Mouse (Mus musculus) right cerebral cortex, adult 2 months (tissue): ENCODE results near the gene Tmem47.

ENCODE experiments used
- DNase-seq, 2 experiments: peaks; one replicate each; pipeline ENCODE4 v3.0.0; 2021 to 2022; ENCODE audit warnings: low spot score in 2 of 2

Gene Tmem47

DNA sequence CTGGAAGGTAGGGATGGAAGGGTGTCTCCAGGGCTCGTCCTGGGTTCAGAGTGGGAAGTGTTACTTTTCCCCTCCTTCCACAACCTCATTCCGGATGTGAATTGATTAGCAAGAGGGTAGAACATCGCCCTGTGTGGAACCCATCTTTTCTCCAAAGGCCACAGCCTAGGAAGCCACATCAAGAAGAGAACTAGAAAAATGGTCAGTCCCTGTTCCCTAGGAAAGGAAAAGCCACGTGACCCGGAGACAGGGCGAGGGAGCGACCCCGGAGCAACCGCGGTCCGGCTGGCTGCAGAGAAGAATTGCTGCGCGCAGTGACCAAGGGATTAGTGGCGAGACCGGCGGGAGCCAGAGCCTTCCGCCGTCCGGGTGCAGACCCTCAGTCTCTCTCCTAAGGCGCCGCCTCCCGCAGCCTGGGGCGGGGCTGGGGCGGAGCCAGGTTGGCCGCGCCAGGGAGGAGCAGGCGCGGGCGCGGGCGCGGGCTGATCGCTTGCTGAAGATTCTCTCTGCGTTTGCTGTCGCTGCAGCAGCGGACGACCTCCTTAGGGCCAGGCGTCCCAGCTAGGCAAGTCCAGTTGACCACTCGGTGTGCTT, at the start of gene Tmem47:
Gene Tmem47, plus strand, starts transcription at position 489 of the 594 bp plus-strand sequence.
- peak; percentile 54 to 57 for DNase-seq

DNA sequence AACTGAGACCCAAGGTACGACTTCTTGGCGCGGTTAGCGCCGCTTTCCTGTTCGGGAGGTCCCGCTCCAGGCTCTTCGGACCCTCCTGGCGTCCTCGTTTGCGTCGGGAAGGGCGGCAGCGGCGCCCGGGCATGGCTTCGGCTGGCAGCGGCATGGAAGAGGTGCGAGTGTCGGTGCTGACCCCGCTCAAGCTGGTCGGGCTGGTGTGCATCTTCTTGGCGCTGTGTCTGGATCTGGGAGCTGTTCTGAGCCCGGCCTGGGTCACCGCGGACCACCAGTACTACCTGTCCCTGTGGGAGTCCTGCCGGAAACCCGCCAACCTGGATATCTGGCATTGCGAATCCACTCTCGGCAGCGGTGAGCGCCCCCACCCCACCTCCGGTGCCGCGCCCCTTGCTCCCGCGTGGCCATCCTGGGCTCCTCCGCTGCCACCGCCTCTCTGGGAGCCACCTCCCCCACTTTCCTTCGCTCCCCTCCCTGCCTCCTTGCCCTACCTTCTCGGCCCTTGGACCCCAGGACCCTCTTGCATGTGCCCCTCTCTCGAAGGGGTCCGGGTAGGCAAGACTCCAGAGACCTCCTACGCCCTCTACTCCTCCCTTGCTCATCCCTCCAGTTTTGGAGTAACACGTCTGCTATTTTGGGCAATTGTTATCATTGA, 435 bp downstream of the Tmem47 start:
- peak in 1 of 2 experiments; percentile 7 for DNase-seq

DNA sequence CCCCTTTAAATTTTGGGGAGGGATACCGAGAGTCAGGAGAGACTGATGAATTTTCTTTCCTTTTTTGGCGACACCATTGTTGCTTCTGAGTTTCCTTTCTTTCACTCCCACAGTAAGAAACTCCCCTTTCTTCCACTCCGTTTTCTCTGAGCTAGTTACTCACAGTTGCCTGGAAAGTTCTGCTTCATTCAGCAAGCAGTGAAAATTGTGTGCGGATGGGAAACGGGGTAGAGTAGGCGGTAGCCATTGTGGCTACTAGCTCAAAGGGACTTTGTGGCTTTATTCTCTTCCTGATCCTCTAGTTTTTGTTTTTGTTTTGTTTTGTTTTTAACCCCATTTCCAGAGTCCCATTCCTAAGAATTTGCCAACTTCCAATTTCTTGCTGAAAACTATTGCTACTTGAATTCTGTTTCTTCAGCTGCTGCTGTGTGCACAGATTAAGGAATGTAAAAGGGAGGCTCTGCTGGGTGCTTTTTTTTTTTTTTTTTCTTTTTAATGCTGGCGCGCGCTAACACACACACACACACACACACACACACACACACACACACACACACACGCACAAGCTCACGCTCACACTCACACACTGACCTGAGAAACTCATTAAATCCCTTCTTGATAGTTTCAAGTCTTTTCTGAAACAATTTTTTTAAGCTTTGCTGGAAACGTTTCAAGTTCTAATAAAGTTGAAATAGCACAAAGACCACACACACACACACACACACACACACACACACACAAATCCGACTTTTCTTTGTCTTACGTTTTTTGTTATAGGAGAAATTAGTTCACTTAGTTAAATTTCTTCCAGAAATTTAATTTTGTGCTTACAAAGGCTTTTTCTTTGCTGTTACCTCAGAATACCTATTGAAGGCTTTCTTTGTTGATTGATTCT, 1.5 kb downstream of the Tmem47 start:
- DNase-seq = peak in 1 of 2 experiments; percentile 11

DNA sequence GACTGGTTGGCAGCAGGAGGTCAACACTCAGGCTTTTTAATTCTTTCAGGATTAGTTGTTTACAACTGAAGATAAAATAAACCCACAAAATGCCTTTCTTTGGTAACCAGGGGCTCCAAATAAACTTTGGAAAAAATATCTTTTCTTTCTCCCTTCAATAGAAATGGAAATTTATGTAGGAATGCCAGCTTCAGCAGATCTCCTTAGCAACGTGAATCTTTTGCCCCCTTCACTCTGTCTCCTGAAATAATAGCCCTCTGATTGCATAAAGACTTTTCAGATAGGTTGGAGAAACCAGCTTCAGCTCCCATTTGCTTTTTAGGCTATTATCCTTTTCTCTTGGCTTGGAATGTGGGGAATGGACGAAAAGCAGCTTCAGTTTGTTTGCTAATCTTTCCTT, 2.2 kb downstream of the Tmem47 start:
- no peak for DNase-seq

DNA sequence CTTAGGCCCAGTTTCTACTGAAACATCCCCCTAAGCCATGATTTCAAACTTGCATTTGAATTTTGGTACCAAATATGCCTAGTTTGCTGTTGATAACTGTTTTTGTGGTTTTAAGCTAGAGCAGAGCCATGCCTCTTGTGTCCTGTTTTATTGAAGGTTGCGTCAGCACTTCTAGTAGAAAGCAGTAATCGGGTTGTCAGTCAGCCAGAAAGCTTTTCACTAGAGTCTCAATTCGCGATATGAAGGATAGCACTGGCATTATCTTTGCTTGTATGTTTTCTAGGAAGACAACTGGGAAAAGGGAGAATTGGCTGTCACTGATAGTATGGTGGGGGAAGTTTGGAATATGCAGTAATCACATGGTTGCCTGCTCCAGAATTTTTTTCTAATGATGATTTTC, 3.3 kb downstream of the Tmem47 start:
- no peak for DNase-seq

DNA sequence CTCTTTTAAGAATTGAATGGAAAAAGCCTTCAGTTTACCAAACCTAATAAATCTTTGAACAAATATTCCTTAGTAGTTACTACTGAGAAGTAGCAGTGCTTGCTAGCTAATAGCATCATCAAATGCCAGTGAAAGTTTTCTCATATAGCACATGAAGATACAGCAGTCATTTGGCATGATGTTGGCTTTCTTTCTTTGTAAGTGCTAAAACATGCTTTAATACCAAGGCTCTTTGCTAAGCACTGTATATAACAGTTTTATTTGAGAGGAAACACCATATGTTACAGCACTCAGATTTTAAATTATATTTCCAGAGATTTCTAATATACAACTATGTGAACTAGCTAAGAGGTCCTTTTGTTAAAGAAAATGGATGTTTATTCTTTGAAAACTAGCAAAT, 8.0 kb downstream of the Tmem47 start:
- DNase-seq = no peak

DNA sequence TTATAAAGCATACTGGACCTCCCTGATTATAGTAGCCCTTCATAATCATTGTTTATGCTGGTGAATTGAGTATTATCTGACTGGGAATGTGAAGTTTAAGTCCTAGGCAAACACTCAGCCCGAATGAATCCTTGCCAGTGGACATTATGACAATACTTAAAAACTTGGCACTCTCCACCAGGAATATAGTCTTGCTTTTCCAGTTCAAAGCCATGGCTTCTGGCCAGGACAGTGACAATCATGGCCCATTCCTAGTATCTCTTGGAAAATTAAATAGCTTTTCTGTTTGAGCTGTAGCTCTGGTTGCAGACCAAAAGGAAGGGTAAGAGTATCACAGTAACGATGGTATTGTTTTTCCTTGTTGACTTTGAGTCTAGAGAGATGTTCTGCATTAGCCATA, 10.5 kb downstream of the Tmem47 start:
- DNase-seq = no peak

DNA sequence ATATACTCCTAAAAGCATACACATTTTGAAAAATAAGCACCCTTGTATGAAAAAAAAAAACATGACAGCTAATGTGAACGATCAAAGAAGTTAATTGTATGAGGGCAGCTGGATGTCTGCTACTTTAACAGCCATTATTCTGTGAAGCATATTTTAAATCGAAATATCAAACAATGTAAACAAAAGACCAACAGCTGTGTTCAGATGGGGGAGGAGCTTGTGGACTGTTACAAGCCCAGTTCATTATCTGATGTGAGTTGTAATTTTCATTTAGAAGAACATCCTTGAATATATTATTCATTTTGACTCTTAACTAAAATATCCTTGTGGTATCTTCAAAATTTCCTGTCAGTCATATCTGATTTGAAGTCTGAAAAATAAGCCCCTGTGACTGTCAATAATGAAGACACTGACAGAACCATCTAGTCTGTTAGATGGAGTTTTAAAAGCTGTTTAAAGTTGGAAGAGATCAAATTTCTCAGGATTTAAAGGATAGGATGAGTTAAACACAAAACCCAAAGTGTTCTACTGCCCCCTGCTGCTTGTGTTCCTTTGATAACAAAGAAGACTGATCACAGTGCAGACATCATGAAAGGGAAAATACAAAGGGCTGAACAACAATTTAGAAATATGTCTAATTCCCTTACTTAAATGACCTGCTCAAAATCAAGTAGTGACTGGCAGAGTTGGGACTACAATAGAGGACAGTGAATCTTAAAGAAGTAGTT, 14.7 kb downstream of the Tmem47 start:
- peak; percentile 59 to 73 for DNase-seq

DNA sequence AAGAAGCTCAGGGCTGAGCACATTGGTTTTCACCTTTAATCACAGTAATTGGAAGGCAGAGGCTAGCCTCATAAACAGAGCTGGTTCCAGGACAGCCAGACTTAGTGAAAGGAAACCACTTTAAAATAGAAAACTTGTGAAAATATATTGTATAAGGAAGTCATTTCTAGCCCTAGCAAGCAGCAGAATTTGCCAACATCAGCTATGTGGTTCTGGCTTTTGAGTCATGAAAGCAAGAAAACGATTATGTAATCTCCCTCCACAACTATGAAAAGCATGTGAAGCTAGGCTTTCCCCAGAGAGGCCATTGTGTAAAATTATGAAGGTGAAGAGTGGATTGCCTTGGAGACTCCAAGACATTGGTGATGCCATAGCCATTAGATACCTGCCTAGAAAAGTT, 76.9 kb downstream of the Tmem47 start:
- DNase-seq = no peak
